In the genomic region with DNA sequence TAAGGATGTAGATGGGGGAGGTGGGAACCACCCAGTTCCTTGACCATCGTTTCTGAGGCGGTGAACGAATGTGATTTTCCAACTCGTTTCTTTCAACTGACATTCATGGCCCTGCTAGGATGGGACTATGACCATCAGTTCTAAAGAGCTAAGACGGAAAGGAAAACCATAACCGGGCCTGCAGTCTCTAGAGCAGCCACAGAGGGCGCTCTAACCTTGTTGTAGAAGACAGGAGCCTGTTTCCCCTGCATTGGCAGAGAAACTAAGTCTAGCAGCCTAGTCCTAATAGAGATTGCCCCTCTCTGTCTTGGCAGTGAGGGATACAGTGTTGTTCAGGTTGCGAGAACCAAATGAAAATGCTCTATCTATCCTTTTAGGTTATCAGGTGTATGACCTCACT, we compare ENCODE assay signal across 9 mouse cellular contexts. TPM values are rescaled to one million over a fixed set of nuclear protein-coding genes. Genes with fewer than 3 reads are reported as not detected.
A peak's percentile ranks its signal among the peaks of the same experiment; 100 is the strongest.
DNase-seq lines count a peak whose midpoint lies in the region; ATAC-seq lines count a peak whose summit lies in the region.
"Had no signal": no experiment of that assay in that cellular context is flagged by ENCODE, and none has a peak within 500 bp of the region (broad histone marks: within the 10 kb centered on the region; RNA-seq: fewer than 3 reads in every experiment).

No protein-coding gene starts in this region.

- intact Hi-C loops in gastrocnemius, postnatal 14 days (cut with DNase I; ENCODE audit: low total_unique reads) = loop anchor here (10.0 kb wide), 1 partner anchor 63 kb away; no protein-coding TSS in a partner anchor

- no peaks in the 10 kb centered on the region for H3K36me3 ChIP-seq in midbrain, embryonic 10.5 days
- H3K36me3 ChIP-seq: liver, embryonic 15.5 days had no signal

- H3K27me3 ChIP-seq in midbrain, embryonic 10.5 days (ENCODE audit: low read depth, poor library complexity, severe bottlenecking) = peaks cover 10% of the 10 kb centered on the region; the same call in 1 of the 2 replicates
- H3K27me3 ChIP-seq: liver, embryonic 15.5 days had no signal

- H3K4me3 ChIP-seq in midbrain, embryonic 10.5 days = no peak overlapping the region
- H3K4me3 ChIP-seq: liver, embryonic 15.5 days had no signal

- peak; percentile 43 for DNase-seq in gastrocnemius, postnatal 14 days
- DNase-seq in gastrocnemius, adult 8-10 months (ENCODE audit: low spot score in 2 of 2) = no peak
- peak; percentile 54 for DNase-seq in urinary bladder, postnatal 14 days (ENCODE audit: low spot score)
- DNase-seq in urinary bladder, postnatal 4 days (ENCODE audit: low spot score in 2 of 2) = no peak
- no peak for DNase-seq in embryo, embryonic 10.5 days (ENCODE audit: low spot score)
- no peak for DNase-seq in midbrain, embryonic 10.5 days (ENCODE audit: low spot score)

- peak; percentile 37 to 42; a peak in 2 of 4 replicates for ATAC-seq in hematopoietic stem cell, adult 5-6 weeks (replicated peaks in 1 of 2; ENCODE audit: insufficient read depth in 1 of 2, low FRiP score in 2 of 2, low TSS enrichment in 1 of 2, low read depth in 1 of 2, poor library complexity in 2 of 2, severe bottlenecking in 2 of 2)
- ATAC-seq in neutrophil, adult 5-6 weeks (ENCODE audit: extremely low read depth, insufficient number of reproducible peaks, low FRiP score, poor library complexity, severe bottlenecking) = peak; percentile 75

- WGBS in midbrain, embryonic 10.5 days = 50% methylated on average over 8 of the region's 8 CpGs

- H3K9me3 ChIP-seq in midbrain, embryonic 10.5 days (replicated peaks) = no peaks in the 10 kb centered on the region
- H3K9me3 ChIP-seq: liver, embryonic 15.5 days had no signal

- peaks cover 18% of the 10 kb centered on the region for H3K4me1 ChIP-seq in midbrain, embryonic 10.5 days

- no peak overlapping the region for H3K27ac ChIP-seq in midbrain, embryonic 10.5 days (replicated peaks)
- H3K27ac ChIP-seq: liver, embryonic 15.5 days had no signal

RNA-seq across cellular contexts. Expression of a gene that starts 50.1 kb away (rescaled TPM):
- 10 to 100 TPM; 20.6 to 22.4 TPM for total RNA-seq in gastrocnemius, postnatal 14 days (2021)
- total RNA-seq in gastrocnemius, adult 8-10 months (2022) = 10 to 100 TPM; 12.9 to 22.3 (median 16.3) TPM
- total RNA-seq in hematopoietic stem cell, adult 5-6 weeks (2017) = 182 and 234 TPM in 2 replicates
- 162 and 168 TPM in 2 replicates for total RNA-seq in neutrophil, adult 5-6 weeks (2017)
- polyA plus RNA-seq in midbrain, embryonic 10.5 days (2016; fragmentation: Nextera tagmentation; extraction: Ambion mirVana) = 48.8 and 57.6 TPM in 2 replicates

Comparison
In these comparisons a context has a peak if more than half of its experiments do, and no peak if none do; other contexts are left out.
1. DNase-seq: peak in gastrocnemius, postnatal 14 days (single experiment) and urinary bladder, postnatal 14 days (single experiment); none in gastrocnemius, adult 8-10 months (0 of 2), urinary bladder, postnatal 4 days (0 of 2), embryo, embryonic 10.5 days (single experiment) and midbrain, embryonic 10.5 days (single experiment).